Mouse (Mus musculus): ENCODE results near the gene Clps. TPM values are rescaled to one million over a fixed set of nuclear protein-coding genes. Genes with fewer than 3 reads are reported as not detected.

The Clps gene
- total and polyA plus RNA-seq, 2 experiments from 2014 or later, result not detected

DNA sequence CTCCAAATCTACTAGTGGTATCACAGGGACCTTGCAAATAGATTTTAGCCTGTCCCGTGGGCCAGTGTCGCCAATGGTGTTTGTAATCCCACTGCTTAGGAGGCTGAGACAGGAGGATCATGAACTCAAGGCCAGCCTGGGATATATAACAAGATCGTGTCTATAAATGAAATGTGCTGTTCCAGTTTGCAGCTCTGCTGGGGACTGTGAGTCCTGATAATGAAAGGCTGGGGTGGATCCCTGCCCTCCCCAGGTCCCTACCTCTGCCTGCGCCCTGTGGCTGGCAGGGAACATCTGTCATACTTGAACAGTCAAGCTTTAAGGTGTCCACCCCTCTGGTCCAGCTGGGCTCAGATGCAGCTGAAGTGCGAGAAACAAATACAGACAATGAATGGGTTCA, 46.0 kb downstream of the Clps start:
- Histone ChIP-seq H3K4me3 (ENCODE audit: low read length) (no peak overlapping the region), H3K27ac (no peak overlapping the region), H3K4me2 (ENCODE audit: low read depth, low read length) (no peak overlapping the region), H3K4me1 (ENCODE audit: insufficient read depth, low read length) (peaks cover 17% of the 10 kb centered on the region; the same call in 1 of the 2 replicates), H3K27me3 (ENCODE audit: insufficient read depth, low read length) (no peaks in the 10 kb centered on the region), H3K9ac (replicated peaks; ENCODE audit: low read length) (no peak overlapping the region), H3K9me3 (ENCODE audit: low read length) (no peaks in the 10 kb centered on the region), H3K36me3 (ENCODE audit: insufficient read depth, low read length) (no peaks in the 10 kb centered on the region)
- no peak for TF ChIP-seq CTCF (IDR thresholded peaks at IDR 0.05; ENCODE audit: low read depth)
- DNase-seq (ENCODE audit: low spot score), result no peak
- WGBS, result 60% methylated on average over 5 of the region's 5 CpGs
- ATAC-seq, result no peak

DNA sequence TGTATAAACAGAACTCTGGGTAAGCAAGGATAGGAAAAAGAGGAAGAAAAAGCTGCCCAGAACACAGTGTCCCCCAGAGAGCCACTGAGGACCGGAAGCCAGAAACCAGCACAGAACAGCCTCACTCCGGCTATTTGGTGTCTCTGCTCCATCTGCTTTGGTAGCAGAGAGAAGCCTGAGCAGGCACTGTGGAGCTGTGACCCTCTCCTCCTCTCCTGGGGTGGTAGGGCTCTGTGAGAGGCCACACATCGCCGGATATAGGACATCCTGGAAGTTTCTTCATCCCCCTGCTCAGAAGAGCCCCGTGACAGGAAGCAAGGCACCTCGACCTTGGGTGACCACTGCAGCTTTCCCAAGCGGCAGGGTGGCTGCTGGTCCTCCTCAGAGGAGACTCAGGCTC, 46.7 kb downstream of the Clps start:
- H3K4me1 ChIP-seq (ENCODE audit: insufficient read depth, low read length), result peaks cover 17% of the 10 kb centered on the region; the same call in 1 of the 2 replicates
- H3K36me3 ChIP-seq (ENCODE audit: insufficient read depth, low read length), result no peaks in the 10 kb centered on the region
- H3K9me3 ChIP-seq (ENCODE audit: low read length), result no peaks in the 10 kb centered on the region
- no peaks in the 10 kb centered on the region for H3K27me3 ChIP-seq (ENCODE audit: insufficient read depth, low read length)
- WGBS, result 64% methylated on average over 7 of the region's 7 CpGs
- no peak overlapping the region for H3K4me2 ChIP-seq (ENCODE audit: low read depth, low read length)
- TF ChIP-seq CTCF (IDR thresholded peaks at IDR 0.05; ENCODE audit: low read depth), result no peak
- H3K4me3 ChIP-seq (ENCODE audit: low read length), result no peak overlapping the region
- ATAC-seq, result no peak
- H3K9ac ChIP-seq (replicated peaks; ENCODE audit: low read length), result no peak overlapping the region
- H3K27ac ChIP-seq, result peak overlapping the region; percentile 32
- no peak for DNase-seq (ENCODE audit: low spot score)

DNA sequence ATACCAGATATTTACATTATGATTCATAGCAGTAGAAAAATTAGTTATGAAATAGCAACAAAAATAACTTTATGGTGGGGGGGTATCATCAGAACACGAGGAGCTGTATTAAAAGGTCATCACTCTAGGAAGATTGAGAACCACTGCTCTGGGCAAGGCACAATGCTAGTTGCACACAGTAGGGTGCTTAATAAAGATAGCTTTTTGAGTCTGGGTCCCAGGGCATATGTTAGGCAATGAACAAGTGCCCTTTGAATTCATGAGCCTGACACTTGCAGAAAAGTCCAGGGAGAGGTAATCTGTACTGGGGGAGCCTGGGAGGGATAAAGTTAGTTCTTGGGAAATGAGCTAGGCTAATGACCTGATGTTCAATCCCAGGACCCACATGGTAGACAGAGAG, 47.2 kb downstream of the Clps start:
- 83% methylated on average over 1 of the region's 1 CpGs for WGBS
- no peaks in the 10 kb centered on the region for H3K27me3 ChIP-seq (ENCODE audit: insufficient read depth, low read length)
- no peak for TF ChIP-seq CTCF (IDR thresholded peaks at IDR 0.05; ENCODE audit: low read depth)

DNA sequence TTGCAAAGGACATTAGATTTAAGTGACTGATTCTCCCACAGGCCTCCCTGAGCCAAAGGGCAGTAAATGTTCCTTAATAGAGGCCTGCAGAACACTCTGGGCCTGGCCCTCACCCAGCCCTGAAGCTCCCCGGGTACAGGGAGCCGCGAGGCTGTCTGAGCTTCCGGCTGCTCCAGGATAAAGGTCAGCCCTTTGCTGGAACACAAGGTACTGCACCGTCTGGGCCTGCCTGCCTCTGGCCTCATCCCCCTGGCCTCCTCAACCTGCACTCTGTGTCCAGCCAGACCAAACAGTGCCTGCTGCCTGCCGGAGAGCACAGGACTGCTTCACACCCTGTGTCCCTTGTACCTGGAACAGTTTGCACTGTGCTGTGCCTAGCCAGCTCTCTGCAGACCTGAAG, 47.9 kb downstream of the Clps start:
- H3K9ac ChIP-seq (replicated peaks; ENCODE audit: low read length), result no peak overlapping the region
- no peaks in the 10 kb centered on the region for H3K9me3 ChIP-seq (ENCODE audit: low read length)
- no peak overlapping the region for H3K4me3 ChIP-seq (ENCODE audit: low read length)
- peaks cover 11% of the 10 kb centered on the region; the same call in 1 of the 2 replicates for H3K4me1 ChIP-seq (ENCODE audit: insufficient read depth, low read length)
- H3K27ac ChIP-seq, result 0 out of 2 replicates have a peak overlapping the region, but pooled peaks have one; percentile 36
- no peak for TF ChIP-seq CTCF (IDR thresholded peaks at IDR 0.05; ENCODE audit: low read depth)
- no peaks in the 10 kb centered on the region for H3K36me3 ChIP-seq (ENCODE audit: insufficient read depth, low read length)
- DNase-seq (ENCODE audit: low spot score) (no peak), ATAC-seq (no peak)
- 38% methylated on average over 6 of the region's 6 CpGs for WGBS
- no peak overlapping the region for H3K4me2 ChIP-seq (ENCODE audit: low read depth, low read length)
- H3K27me3 ChIP-seq (ENCODE audit: insufficient read depth, low read length), result no peaks in the 10 kb centered on the region

More for the DNA sequence above, 47.2 kb downstream of the Clps start:
- DNase-seq (ENCODE audit: low spot score) (no peak), ATAC-seq (no peak)
- Histone ChIP-seq H3K4me2 (ENCODE audit: low read depth, low read length) (no peak overlapping the region), H3K4me1 (ENCODE audit: insufficient read depth, low read length) (peaks cover 17% of the 10 kb centered on the region; the same call in 1 of the 2 replicates), H3K9me3 (ENCODE audit: low read length) (no peaks in the 10 kb centered on the region), H3K9ac (replicated peaks; ENCODE audit: low read length) (no peak overlapping the region), H3K4me3 (ENCODE audit: low read length) (no peak overlapping the region), H3K36me3 (ENCODE audit: insufficient read depth, low read length) (no peaks in the 10 kb centered on the region), H3K27ac (0 out of 2 replicates have a peak overlapping the region, but pooled peaks have one; percentile 36)

DNA sequence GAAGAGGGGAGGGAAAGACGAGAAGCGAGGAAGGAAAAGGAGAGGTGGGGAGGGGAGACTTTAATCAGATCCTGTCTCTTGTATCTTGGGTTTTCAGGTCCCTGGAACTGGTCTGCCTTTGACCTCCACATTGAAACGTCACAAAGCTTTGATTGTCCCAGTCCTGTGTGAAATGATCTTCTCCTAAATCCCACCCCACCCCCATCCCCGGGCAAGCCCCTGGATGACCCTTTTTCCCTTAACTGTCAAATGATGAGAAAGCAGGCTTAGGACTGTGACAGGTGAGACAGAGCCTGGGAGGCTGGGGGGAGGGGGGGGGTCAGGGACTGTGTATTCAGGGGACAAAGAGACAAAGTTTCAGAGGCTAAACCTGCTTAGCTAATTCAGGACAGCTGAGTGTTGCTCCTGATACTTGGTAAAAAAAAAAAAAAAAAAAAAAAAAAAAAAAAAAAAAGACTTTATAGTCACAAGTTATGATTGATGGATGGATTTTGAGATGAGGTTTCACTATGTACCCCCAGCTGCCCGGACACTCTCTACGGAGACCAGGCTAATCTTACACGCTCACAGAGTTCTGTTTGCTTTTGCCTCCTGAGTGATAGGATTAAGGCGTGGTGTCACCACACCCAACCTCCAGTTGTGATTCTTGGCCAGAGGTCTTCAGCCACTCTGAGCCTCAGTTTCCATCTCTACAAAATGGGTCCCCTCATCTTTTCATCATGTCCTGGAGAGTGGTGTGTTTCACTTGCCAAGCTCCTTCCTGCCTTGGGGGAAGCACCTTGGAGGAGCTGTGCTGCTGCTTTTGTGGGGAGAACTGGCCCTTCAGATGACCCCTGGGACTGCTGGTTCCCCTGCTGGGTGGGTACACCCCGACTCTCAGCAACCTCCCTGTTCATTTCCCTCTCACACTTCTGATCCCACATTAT, 48.7 kb downstream of the Clps start:
- Histone ChIP-seq H3K36me3 (ENCODE audit: insufficient read depth, low read length) (no peaks in the 10 kb centered on the region), H3K9me3 (ENCODE audit: low read length) (no peaks in the 10 kb centered on the region), H3K9ac (replicated peaks; ENCODE audit: low read length) (no peak overlapping the region), H3K27ac (peak overlapping the region; percentile 41; the same call in 1 of the 2 replicates), H3K4me3 (ENCODE audit: low read length) (no peak overlapping the region), H3K27me3 (ENCODE audit: insufficient read depth, low read length) (no peaks in the 10 kb centered on the region), H3K4me1 (ENCODE audit: insufficient read depth, low read length) (0 out of 2 replicates have a peak, but pooled peaks cover 6% of the 10 kb centered on the region), H3K4me2 (ENCODE audit: low read depth, low read length) (no peak overlapping the region)
- ATAC-seq (no peak), DNase-seq (ENCODE audit: low spot score) (no peak)
- WGBS, result 36% methylated on average over 9 of the region's 9 CpGs
- no peak for TF ChIP-seq CTCF (IDR thresholded peaks at IDR 0.05; ENCODE audit: low read depth)

DNA sequence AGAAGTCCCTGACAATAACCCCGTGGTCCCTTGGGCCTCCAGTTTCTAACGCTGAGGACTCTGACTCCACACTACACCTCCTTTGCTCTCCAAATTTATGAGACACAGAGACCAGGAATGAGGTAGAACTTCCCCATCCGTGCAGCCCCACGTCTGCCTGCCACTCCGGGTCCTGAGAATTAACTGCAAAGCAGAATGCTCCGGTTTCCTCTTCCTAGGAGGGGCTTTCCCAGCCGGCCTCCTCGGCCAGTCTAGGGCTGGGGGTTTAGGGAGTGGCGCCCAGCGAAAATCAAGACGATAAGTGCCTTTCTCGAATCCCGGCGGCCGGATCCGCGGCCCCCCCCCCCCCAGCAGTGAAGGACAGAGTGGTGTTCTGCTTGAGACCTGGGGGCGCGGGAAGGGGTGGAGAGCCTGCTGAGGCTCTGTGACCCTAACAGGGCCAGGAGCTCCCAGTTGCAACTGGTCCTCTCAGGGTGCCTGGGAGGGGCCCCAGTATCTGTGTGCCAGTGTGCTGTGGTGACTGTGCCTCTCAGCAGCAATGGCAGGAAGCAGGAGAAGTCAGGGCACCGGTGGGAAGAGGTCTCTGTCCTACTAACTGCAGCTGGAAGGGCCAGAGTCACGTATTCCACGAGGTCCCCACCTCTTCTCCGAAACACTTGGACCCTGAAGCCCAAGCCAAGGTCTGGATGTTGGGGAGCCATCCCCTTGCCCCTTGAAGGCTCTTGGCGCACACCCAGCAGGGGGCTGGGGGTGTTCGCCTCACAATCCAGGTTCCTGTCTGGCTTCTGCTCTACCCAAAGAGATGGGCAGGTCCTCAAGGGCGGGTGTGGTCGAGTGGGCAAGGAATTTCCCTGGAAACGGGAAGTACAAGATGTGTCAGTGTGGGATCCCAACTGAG, 49.9 kb downstream of the Clps start:
- Histone ChIP-seq H3K36me3 (ENCODE audit: insufficient read depth, low read length) (no peaks in the 10 kb centered on the region), H3K27ac (no peak overlapping the region), H3K9ac (replicated peaks; ENCODE audit: low read length) (no peak overlapping the region), H3K27me3 (ENCODE audit: insufficient read depth, low read length) (no peaks in the 10 kb centered on the region), H3K4me3 (ENCODE audit: low read length) (no peak overlapping the region), H3K4me2 (ENCODE audit: low read depth, low read length) (peak overlapping the region; percentile 39), H3K4me1 (ENCODE audit: insufficient read depth, low read length) (0 out of 2 replicates have a peak, but pooled peaks cover 6% of the 10 kb centered on the region), H3K9me3 (ENCODE audit: low read length) (no peaks in the 10 kb centered on the region)
- no peak for DNase-seq (ENCODE audit: low spot score)
- no peak for ATAC-seq
- no peak for TF ChIP-seq CTCF (IDR thresholded peaks at IDR 0.05; ENCODE audit: low read depth)
- 8% methylated on average over 28 of the region's 28 CpGs for WGBS

Small RNA genes within 50 kb of the gene (microRNA-seq; reads per million reads assigned to microRNA genes)
- gene Gm25195 (0 reads per million in 2 experiments), gene Mir6969 (0 reads per million in 2 experiments)

Other genes with a start within 250 kb of the Clps start
- 38.7 and 46.5 TPM in 2 replicates for gene Fance, start 247.2 kb downstream of the Clps start, total RNA-seq (2014; rRNA removed)
- gene Fance, start 247.2 kb downstream of the Clps start, polyA plus RNA-seq (2015; fragmentation: Nextera tagmentation; extraction: Ambion mirVana), result 23.6 and 27.2 TPM in 2 replicates
- gene Rpl10a, start 232.3 kb downstream of the Clps start, total RNA-seq (2014; rRNA removed), result 699 and 1,071 TPM in 2 replicates
- gene Rpl10a, start 232.3 kb downstream of the Clps start, polyA plus RNA-seq (2015; fragmentation: Nextera tagmentation; extraction: Ambion mirVana), result 337 and 355 TPM in 2 replicates
- 6.5 and 9.4 TPM in 2 replicates for gene Tead3, start 209.9 kb downstream of the Clps start, total RNA-seq (2014; rRNA removed)
- gene Tead3, start 209.9 kb downstream of the Clps start, polyA plus RNA-seq (2015; fragmentation: Nextera tagmentation; extraction: Ambion mirVana), result 1.3 and 1.7 TPM in 2 replicates
- gene Tulp1, start 195.5 kb downstream of the Clps start, total RNA-seq (2014; rRNA removed), result 1.4 TPM in 1 of 2 replicates, not detected in the other
- 1.8 and 2.0 TPM in 2 replicates for gene Tulp1, start 195.5 kb downstream of the Clps start, polyA plus RNA-seq (2015; fragmentation: Nextera tagmentation; extraction: Ambion mirVana)
- gene Fkbp5, start 43.2 kb downstream of the Clps start, total RNA-seq (2014; rRNA removed), result 27.5 and 31.3 TPM in 2 replicates
- 18.5 and 20.0 TPM in 2 replicates for gene Fkbp5, start 43.2 kb downstream of the Clps start, polyA plus RNA-seq (2015; fragmentation: Nextera tagmentation; extraction: Ambion mirVana)
- gene Armc12, start 30.0 kb downstream of the Clps start, total RNA-seq (2014; rRNA removed), result not detected in 2 replicates
- gene Armc12, start 30.0 kb downstream of the Clps start, polyA plus RNA-seq (2015; fragmentation: Nextera tagmentation; extraction: Ambion mirVana), result not detected in 2 replicates
- gene Clpsl2, start 11.4 kb downstream of the Clps start, total RNA-seq (2014; rRNA removed), result not detected in 2 replicates
- not detected in 2 replicates for gene Clpsl2, start 11.4 kb downstream of the Clps start, polyA plus RNA-seq (2015; fragmentation: Nextera tagmentation; extraction: Ambion mirVana)
- gene Lhfpl5, start 14.9 kb upstream of the Clps start, total RNA-seq (2014; rRNA removed), result 26.6 and 42.3 TPM in 2 replicates
- 27.3 and 29.7 TPM in 2 replicates for gene Lhfpl5, start 14.9 kb upstream of the Clps start, polyA plus RNA-seq (2015; fragmentation: Nextera tagmentation; extraction: Ambion mirVana)
- 36.0 and 52.1 TPM in 2 replicates for gene Srpk1, start 61.9 kb upstream of the Clps start, total RNA-seq (2014; rRNA removed)
- gene Srpk1, start 61.9 kb upstream of the Clps start, polyA plus RNA-seq (2015; fragmentation: Nextera tagmentation; extraction: Ambion mirVana), result 77.2 and 83.5 TPM in 2 replicates
- gene Slc26a8, start 129.5 kb upstream of the Clps start, total RNA-seq (2014; rRNA removed), result 1.9 and 3.4 TPM in 2 replicates
- gene Slc26a8, start 129.5 kb upstream of the Clps start, polyA plus RNA-seq (2015; fragmentation: Nextera tagmentation; extraction: Ambion mirVana), result 1.7 and 2.2 TPM in 2 replicates
- 35.7 and 41.8 TPM in 2 replicates for gene Mapk14, start 130.6 kb upstream of the Clps start, total RNA-seq (2014; rRNA removed)
- 19.5 TPM in 2 replicates for gene Mapk14, start 130.6 kb upstream of the Clps start, polyA plus RNA-seq (2015; fragmentation: Nextera tagmentation; extraction: Ambion mirVana)
- 2.3 and 4.3 TPM in 2 replicates for gene AC170998.1, start 165.3 kb upstream of the Clps start, total RNA-seq (2014; rRNA removed)
- gene AC170998.1, start 165.3 kb upstream of the Clps start, polyA plus RNA-seq (2015; fragmentation: Nextera tagmentation; extraction: Ambion mirVana), result 3.1 and 3.4 TPM in 2 replicates
- 0.37 TPM in 1 of 2 replicates, not detected in the other for gene Mapk13, start 208.5 kb upstream of the Clps start, total RNA-seq (2014; rRNA removed)
- 1.7 and 1.9 TPM in 2 replicates for gene Mapk13, start 208.5 kb upstream of the Clps start, polyA plus RNA-seq (2015; fragmentation: Nextera tagmentation; extraction: Ambion mirVana)
- gene Brpf3, start 240.3 kb upstream of the Clps start, total RNA-seq (2014; rRNA removed), result 10.1 and 16.5 TPM in 2 replicates
- 4.5 and 4.7 TPM in 2 replicates for gene Brpf3, start 240.3 kb upstream of the Clps start, polyA plus RNA-seq (2015; fragmentation: Nextera tagmentation; extraction: Ambion mirVana)